Mouse (Mus musculus) urinary bladder, adult 18-20 months (tissue): Measurements from ENCODE around the gene Neu3.

Experiments
- DNase-seq, 2 experiments: peaks; one replicate each; pipeline ENCODE4 v3.0.0; 2022; ENCODE audit warnings: low spot score in 2 of 2, mixed read lengths in 2 of 2

Gene Neu3

DNA sequence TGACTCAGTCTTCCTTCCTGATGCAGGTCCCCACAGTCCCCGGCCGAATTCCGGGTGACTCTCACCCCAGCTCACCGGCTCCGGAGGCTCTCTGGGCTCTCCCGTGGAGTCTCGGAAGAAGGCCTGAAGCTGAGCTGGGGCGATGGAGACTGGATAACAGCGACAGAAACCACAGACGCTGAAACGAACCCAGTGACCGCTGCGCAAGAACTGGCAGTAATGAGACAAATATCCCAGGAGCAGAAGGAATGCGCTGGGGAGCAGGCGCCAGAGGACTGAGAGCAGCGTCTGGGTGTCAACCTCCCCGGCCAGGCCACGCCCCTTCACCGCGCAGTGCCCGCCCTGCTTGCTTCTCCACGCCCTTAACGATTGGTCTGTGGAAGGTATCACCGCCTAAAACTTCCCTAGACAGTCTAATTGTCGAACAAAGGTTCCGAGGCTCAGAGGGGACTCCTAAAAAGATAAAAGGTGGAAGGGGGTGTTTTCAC, at the start of gene Neu3:
Neu3 (minus strand) TSS at position 335 of the 488 bp plus-strand sequence.
- DNase-seq, result peak; percentile 90 to 92

DNA sequence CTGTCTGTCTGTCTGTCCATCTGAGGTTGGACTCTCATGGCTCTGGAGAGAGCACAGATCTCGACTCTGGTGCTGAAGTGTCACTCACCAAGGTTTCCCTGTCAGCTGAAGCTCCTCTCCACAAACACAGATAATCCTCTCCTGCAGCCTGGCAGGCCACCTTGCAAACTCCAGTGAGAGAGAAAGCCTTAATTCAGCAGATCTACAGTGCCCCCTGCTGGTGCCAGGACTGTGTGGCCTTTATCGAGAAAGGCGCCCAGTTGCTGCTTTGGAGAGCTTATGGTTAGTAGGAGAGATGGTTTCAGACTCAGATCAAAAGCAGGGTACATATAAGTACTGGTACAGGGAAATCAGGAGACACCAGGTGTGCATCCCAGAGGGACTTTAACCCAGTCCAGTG, 48.1 kb upstream of the Neu3 start:
- peak; percentile 62 to 69 for DNase-seq

DNA sequence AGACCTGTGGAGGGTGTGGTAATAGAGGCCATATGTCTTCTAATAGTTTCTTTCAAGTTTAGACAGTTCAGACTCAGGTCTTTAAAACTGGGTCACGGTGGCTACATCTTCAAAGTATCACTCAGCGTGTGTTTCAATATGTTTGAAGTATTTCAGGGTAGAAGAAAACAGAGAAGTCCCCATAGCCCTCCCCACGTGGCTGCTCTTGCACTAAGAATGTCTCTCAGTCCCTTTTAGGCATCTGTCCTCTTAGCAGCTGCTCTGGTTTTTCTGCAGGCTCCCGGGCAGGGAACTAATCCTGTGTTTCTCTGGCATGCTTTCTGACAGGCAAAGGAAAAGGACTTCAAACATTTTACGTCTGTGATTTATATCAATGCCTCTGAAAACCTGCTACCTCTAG, 47.7 kb upstream of the Neu3 start:
- DNase-seq, result no peak

DNA sequence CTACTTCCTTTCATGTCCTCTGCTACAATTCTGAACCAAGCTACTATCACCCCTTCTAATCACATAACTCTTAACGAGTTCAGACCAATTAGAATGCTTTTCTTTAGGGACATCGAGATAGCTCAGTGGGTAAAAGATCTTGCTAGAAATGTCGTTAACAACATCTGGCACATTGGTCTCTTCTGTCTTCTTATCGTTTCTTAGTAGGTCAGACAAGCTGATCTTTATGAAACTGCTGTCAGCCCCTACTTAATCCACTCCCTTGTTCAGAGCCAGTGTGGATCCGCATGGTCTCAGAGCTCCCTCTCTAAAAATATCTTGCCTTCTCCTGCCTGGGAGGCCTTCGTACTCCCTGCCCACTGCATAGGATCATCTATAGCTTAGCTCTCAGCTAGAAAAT, 45.7 kb upstream of the Neu3 start:
- DNase-seq, result no peak

DNA sequence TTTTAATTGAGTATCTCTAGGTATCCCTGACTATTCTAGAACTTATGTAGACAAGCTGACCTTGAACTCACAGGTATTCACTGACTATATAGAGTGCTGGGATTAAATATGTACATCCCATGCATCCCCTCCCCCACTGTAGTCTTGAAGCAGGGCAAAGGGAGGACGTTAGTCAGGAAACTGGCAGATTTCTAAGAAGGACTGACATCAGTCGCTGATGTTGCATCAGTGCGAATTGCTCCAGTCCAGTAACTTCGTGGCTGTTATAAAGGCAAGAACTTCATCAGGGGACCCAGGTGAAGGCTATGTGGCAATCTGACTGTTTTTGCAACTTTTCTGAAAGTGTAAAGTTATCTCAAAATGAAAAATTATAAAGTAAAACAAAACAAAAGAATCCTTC, 41.1 kb upstream of the Neu3 start:
- no peak for DNase-seq

DNA sequence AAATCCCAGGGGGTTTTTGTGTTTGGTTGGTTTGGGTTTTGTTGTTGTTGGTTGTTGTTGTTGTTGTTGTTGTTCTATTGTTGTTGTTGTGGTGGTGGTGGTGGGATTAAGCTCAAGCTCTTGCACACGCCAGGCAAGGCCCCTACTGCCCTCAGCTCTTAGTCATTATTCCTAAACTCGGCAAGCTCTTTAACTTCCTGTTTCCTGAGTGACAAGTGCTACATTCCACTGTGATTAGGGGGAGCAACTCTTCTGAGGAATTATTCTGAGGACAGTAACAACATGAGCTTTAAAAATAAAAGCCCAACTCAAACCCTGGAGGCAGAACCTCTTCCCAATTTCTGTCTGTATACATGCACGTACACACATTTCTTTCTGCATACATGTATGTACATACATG, 37.0 kb upstream of the Neu3 start:
- no peak for DNase-seq

DNA sequence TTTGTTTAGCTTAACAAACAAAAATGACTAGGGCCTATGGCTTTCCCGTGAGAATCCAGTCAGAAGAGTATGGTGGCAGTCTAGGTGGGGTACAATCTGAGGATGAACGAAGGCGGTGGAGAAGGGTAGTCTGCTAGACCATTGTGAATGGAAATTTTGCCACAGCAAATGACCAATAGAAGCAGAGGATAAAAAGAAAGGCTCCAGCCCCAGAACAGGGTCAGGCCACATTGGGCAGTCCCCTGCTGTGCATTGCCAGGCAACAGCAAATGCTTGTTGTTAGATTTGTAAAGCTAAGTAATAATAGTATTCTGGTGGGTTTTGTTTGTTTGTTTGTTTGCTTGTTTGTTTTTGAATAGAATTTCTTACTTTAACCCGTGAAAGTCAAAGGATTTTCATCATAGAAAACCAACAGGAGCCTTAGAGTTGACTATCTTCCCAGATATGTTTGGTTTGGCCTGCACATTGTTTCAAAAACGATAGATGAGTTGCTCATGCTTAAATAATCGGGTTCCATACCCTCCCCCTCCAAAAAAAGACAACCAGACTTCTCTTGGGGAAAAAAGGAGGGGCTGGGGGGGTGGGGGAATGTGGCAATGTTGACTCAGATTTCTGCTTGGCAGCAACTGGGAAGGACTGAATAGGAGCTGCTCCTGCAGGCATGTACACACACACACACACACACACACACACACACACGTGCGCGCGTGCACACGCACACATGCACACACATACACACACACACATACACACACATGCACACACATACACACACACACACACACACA, 36.2 kb upstream of the Neu3 start:
- no peak for DNase-seq

DNA sequence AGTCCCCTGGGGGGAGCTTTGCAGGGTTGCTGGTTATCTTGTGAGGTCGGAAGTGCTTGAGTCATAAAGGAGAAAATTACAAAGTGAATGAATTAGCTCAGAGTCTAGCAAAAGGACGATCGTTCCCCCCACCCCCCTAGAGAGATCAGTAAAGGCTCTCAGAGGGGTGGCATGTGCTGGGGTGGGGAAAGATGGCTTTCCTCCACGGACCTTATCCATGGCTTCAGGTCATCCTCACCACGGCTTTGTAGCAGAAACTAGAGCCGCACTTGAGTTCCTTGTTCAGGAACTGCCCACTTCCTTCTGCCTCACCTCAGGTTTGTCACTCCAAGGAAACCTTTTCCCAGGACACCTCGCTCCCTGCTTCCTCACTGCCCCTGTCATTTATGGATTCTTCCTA, 35.1 kb upstream of the Neu3 start, which contains the start of gene Spcs2:
Spcs2 (minus strand) TSS at position 101 of the 400 bp plus-strand sequence.
- DNase-seq, result no peak

DNA sequence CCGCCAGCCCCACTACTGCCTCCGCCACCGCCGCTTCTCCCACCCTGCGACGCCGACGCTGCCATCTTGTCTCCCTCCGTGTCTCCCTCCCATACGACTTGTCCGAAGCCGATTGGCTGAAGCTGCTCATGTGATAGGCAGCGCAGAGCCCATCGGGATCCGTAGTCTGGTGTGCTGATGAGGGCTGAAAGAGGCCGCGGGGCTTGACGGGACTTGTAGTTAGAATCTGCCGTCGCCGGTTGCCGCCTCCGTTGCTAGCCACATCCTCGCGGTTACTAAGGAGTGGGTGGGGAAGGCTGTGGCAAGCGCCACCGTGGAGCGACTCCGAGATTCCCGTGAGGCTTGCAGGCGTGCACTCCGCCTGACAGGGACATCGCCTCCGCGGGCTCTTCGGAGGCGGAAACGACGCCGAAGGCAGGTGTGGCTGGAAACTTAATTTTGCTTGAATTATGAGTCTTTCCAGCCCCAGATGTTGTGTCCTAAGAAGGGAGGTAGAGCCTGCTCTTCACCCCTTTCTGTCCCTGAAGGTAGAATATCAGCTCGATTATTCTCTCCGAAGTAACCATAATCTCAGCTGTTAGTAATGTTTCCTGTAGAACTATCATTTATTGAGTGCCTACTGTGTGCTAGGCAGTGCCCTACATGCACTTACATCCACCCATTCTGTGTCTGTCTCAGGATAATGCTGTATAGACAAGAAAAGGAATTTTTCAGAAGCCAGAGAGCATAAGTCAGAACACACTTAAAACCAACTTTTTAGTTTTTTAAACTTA, 30.8 kb upstream of the Neu3 start, which contains the start of gene Xrra1:
Xrra1 (plus strand) TSS at position 304 of the 773 bp plus-strand sequence.
- DNase-seq, result peak; percentile 88 to 97

DNA sequence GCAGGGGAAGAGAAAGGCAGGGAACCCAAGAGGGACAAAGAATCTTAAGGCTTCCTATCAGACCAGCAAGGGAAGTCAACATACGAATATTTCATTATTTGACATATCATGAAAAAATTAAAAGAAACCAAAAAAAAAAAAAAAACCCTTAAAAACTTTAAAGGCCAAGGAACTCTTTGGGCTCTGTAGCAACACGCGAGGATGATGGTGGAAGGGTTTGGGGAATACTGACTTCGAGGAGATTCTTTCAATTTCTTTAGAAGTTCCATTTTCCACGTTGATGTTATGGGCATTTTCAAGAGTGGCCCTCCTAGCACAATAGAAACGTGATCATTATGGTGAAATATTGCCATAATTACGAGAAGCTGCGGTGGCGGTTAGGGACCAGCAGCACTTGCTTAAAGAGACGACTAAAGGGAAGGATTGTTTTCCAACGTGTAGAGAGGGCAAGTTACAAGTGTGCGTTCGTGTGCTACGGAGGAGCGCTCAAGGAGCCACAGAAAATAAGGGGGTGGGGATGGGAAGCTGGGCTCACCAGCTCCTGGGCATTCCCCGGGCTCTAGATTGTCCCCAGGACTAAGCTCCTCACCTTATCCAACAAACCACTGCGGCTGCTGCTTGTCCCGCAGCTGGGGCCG, 30.1 kb upstream of the Neu3 start:
- DNase-seq, result no peak

DNA sequence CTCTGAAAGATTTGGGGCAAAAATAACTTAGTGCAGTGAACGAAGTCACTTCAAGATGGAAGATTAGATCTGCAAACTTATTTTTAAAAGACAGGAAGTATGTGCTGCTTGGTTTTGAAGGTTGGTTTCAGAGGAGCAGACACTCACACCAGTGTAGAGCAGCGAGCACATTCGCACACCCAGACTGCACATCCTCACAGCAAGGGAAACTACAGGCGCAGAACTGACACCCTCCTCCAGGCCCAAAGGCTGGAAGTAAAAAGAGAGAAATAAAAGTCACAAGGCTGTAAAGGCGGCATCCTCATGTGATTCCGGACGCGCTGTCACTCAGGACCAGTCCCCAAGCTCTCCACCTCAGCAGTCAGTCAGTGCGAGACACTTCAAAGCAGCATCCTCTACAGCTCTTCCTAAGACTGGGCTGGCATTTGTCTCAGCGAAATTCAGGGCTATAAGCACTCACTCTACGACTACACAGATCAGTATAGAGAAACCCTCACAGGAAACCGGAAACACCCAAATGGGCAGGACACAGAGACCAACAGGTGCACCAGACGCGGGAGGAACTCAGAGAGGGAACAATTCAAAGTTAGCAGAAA, 28.1 kb upstream of the Neu3 start:
- no peak for DNase-seq

DNA sequence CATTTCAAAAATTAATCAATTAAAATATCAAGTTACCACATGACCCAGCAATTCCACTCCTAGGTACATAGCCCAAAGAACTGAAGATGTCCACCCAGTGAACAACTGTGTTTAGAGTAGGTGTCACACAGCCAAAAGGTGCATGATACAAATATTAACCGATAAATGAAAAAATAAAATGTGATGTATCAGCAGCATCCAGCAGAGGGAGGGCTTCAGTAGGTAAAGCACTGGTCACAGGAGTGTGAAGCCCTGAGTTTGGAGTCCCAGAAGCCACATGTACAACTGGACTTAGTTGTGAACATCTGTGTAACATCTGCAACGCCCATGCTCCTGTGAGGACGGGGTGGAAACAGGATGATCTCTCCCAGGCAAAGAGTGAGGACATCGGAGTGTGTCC, 26.1 kb upstream of the Neu3 start:
- DNase-seq, result no peak

DNA sequence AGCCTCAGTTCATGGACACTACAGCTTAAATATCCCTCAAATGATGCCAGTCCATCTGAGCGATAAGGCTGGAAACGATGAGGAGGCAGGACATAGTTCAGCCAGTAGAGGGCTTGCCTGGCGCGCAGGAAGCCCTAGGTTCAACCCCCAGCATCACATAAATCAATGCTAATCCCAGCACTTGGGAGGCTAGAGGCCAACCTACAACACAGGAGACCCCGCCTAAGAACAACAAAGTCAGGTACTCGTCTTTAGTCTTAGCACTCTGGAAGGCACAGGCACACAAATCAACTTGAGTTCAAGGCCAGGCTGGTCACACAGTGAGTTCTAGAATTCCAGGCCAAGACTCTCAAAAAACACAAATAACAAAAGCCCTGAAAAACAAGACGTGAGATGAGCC, 25.1 kb upstream of the Neu3 start:
- no peak for DNase-seq

DNA sequence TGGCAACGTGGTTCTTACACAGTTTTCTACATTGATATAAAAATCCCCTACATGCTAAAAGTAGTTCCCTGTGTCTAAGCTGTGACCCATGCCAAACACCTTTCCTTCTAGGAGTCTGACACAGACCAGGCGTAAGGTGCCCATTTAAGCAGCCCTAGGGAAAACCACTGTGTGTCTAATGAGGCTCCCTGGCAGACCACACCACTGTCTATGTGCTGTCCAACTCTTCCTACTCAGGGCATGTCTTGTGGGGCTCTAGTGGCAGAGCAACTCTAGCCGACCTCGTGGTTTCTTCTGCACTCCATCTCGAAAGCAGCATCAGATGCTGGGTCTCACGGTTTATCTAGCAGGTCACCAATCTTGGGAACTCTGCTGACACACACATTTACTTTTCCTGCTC, 23.4 kb upstream of the Neu3 start:
- DNase-seq, result no peak

DNA sequence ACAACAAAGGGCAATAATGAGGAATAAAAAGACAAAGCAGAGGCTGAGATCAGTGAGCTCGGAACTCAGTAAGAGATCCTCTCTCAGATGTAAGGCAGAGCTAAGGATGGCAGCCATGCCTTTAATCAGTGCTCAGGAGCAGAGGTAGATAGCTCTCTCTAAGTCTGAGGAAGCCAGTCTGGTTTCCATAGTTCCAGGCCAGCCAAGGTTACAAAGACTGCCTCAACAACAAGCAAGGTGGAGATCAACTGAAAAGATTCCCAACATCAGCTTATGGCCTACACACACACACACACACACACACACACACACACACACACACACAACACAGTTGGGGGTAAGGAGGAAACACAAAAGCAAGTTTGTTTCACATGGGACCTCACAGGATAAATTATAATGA, 22.9 kb upstream of the Neu3 start:
- no peak for DNase-seq

DNA sequence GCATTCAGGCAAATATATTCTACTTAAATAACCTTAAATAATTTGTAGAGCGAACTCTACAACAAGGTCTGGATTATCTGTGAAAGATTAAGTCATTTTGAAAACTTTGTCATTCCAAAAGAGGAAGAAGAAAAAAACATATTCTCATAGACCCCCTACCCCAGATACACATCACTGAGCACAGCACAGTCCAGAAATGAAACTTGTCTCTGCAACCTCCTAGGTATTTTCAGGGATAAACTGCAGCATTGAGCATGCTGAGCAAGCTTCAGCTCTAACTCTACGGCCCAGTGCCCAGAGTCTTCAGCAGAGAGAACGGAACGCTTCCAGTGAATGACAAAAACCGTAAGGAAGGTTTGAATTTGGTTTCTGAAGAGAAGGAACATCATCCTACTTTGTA, 22.3 kb upstream of the Neu3 start:
- DNase-seq, result no peak

DNA sequence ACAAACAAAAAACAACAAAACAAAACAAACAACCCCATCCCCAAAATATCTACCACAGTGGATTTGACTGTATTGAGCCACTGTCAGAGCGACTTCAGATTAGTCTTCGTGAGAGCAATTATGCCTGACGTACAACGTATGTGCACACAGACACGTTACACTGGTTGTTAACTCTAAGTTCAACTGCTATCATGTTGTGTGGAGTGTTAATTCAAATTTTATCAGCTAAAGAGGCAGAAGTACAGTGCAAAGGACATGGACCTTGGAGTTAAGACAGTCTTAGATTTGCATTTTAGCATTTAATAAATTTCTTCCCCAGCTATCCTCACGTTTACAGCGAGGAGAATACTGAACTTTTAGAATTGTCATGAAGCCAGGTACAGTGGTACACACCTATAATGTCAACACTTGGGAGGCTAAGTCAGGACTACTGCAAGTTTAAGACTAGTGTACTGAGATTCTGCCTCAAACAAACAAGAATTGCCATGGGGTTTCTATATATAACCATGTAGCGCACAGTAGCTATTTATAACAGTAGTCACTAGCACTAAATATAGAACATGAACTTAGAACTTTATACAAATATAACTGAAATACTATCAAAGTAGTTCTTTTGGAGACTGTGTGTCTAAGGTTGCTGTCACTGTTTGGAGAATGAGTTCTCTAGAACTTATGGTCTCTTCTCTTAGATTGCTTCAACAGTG, 17.5 kb upstream of the Neu3 start:
- DNase-seq, result no peak

DNA sequence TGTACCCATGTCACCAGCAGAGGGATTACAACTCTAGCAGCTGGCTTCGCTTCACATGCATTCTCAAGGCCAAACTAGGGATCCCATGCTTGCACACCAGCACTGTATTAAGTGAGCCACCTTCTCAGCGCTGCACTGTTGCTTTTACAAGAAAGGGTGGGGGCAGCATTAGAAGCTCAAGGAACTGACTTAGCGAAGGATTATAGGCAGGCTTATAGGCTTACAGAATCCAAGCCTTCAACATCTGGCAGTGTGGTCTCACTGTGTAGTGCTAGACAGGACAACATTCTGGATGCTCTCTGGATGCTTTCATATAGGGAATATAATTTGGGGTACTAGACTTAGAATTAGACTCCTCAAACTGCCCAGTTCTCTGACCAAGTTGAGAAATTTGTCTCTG, 10.0 kb upstream of the Neu3 start:
- no peak for DNase-seq

DNA sequence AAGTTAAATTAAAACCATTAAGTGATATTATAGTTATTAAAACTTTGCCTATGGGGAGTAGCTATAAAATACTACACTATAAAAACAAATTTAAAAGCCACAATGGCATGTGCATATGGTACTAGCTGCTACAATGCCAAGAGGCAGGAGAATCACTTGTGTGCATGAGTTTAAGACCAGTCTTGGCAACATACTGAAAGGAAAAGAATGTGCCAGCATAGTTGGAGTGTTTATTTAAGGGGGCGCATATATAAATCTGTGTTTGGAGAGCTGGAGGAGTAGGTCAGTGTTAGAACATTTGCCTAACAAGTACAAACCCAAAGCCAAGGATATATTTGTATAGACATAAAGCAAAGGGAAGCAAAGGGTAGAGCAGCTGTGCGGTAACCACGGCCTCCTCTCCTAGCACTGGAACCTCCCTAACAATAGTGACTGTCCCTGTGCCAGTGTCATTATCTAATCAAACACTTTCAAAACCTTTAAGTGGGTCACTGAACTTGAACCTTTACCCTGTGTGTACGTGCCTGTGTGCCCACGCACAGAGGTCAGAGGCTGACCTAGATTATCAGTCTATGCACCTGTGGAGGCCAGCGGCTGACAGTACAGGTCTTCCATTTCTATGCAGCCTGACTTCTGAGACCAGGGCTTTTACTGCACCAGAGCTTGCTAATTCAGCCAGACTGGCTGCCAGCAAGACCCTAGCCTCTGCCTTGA, 9.3 kb upstream of the Neu3 start:
- no peak for DNase-seq

DNA sequence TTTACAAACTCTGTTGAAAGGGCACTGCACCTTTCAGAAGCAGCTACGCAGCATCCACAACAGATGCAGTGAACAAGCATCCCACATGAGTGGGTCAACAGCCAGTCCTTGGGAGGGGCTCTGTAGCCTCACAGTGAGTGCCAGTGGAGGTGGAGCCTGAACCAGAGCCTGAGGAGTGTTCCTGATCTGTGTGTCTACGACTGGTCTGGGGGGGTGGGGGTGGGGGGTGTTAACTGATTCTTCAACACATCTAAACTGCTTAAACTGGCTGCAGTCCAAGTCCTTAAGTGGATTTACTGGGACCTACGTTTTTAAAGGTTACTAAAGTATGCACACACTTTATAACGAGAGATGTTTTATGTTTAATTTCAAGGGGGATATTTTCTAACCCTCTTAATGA, 8.6 kb upstream of the Neu3 start:
- DNase-seq, result no peak
